Mouse (Mus musculus): Measurements from ENCODE around the gene Pgk1. TPM values are rescaled to one million over a fixed set of nuclear protein-coding genes. Genes with fewer than 3 reads are reported as not detected.

The Pgk1 gene
- polyA plus RNA-seq, 1 experiment from 2014 or later, result 660 TPM

- Histone ChIP-seq H3K4me2 (peak within 1 kb of the TSS; percentile 65), H3K9ac (no peak within 1 kb of the TSS), H3K4me1 (no peaks in the 10 kb centered on the region), H3K9me3 (peaks cover 4% of the 10 kb centered on the region; the same call in 1 of the 2 replicates), H3K27ac (replicated peaks) (no peak within 1 kb of the TSS), H3K36me3 (0 out of 2 replicates have a peak, but pooled peaks cover 2% of the 10 kb centered on the region), H3K4me3 (peak within 1 kb of the TSS; percentile 67), H3K27me3 (replicated peaks) (no peaks in the 10 kb centered on the region)
- WGBS, result 85% methylated on average over 25 of the region's 25 CpGs
- ATAC-seq (ENCODE audit: extremely low read depth, insufficient number of reproducible peaks, low FRiP score, low TSS enrichment), result no peak
These were observed 34.2 kb downstream of the Pgk1 start, which contains the start of gene Taf9b for GRCm38 (mm10) chrX:106221058-106221457. TSS of gene Taf9b (minus strand) at chrX:106221158.

Other genes starting within 250 kb of the Pgk1 start
- 44.4 and 48.7 TPM in 2 replicates for gene Magt1, start 175.2 kb upstream of the Pgk1 start, polyA plus RNA-seq (2015; fragmentation: Nextera tagmentation; extraction: Ambion mirVana)
- 770 and 864 TPM in 2 replicates for gene Cox7b, start 171.4 kb upstream of the Pgk1 start, polyA plus RNA-seq (2015; fragmentation: Nextera tagmentation; extraction: Ambion mirVana)
- 11.7 and 13.4 TPM in 2 replicates for gene Atp7a, start 159.8 kb upstream of the Pgk1 start, polyA plus RNA-seq (2015; fragmentation: Nextera tagmentation; extraction: Ambion mirVana)
- 0.33 and 0.35 TPM in 2 replicates for gene Tlr13, start 43.9 kb upstream of the Pgk1 start, polyA plus RNA-seq (2015; fragmentation: Nextera tagmentation; extraction: Ambion mirVana)
- gene Taf9b, start 34.1 kb downstream of the Pgk1 start, polyA plus RNA-seq (2015; fragmentation: Nextera tagmentation; extraction: Ambion mirVana), result 18.1 and 19.7 TPM in 2 replicates
- gene Fnd3c2, start 68.3 kb downstream of the Pgk1 start, polyA plus RNA-seq (2015; fragmentation: Nextera tagmentation; extraction: Ambion mirVana), result not detected in 2 replicates

Measured in heart, embryonic 13.5 days (tissue).